Mouse (Mus musculus): ENCODE results near the gene Sh3glb2.

DNA sequence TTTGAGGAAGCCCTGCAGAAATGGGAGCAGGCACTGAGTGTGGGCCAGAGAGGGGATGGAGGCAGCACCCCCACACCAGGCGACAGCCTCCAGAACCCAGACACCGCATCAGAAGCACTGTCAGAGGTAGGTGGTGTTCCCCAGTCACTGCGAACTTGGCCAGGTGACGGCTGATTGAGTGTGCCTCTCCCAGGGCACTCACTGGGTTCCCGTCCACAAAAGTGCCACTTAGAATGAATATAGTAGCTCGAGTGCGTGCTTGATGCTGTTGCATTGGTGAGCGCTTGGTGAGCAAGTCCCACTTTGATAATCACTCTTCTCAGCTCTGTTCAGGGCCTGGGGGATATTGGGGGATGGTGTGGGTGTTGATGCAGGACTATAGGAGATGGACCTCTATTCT is 12.4 kb upstream of the Sh3glb2 start:
- no peak for TF ChIP-seq TAL1 (IDR thresholded peaks at IDR 0.05; ENCODE audit: low read length)
- no peak for TF ChIP-seq GATA1 (IDR thresholded peaks at IDR 0.05; ENCODE audit: low read length)

Data from erythroblast, embryonic 14.5 days (primary cell).